Mouse (Mus musculus): ENCODE measurements around the gene Gm4131.

Gene Gm4131

DNA sequence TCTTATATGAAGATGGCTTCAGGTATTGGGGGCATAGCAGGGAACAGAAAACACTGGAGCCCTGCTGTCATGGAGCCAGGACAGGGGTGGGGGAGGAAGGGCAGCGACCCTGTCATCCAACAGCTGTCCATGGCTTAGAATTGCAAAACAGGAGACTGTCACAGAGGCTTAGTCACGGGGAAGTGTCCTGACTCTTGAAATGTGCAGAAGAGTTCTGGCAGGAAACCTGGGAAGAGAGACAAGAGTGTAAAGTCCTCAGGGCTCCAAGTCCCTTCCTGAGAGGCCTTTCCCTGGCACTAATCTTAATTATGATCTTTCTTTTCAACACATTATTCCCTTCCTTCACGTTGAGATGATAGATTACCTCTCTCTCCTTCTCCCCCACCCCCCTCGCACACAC, 16.6 kb downstream of the Gm4131 start:
- no peak for DNase-seq (ENCODE audit: low spot score in 2 of 2)

DNA sequence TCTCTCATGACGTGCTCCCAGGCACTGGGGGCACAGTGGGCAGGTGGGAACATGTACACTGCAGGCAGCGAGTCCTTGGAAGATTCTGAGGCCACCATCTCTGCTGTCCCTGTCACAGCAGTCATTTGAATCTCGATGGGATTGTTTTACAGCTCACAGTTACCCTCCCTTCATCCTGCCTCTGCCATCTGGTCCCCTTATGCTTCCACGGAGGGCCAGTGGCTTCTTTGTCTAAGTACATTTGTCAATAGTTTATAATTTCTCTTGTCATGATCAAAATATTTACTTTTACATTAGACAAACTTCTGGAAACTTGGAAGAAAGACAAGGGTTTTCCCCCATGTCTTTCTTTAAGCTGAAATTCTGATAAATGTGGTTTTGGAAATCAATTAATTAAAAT, 20.0 kb downstream of the Gm4131 start:
- no peak for DNase-seq (ENCODE audit: low spot score in 2 of 2)

DNA sequence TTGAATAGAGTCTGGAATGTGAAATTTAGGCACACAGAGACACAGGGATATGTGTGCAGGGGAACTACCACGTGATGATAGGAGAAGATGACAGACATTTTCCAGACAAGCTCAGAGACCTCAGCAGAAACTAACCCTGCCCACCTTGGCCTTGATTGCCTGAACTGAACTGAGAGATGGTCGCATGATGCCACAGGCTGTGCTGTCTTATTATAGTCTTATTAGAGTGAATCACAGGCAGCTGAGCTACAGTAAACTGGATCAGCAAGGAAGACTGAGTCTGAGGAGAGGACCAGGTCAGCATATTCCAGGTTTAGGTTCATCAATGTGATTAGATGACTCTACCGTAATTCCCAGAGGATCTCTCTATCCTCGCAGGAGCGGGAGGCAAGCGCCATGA, 20.4 kb downstream of the Gm4131 start:
- no peak for DNase-seq (ENCODE audit: low spot score in 2 of 2)

DNA sequence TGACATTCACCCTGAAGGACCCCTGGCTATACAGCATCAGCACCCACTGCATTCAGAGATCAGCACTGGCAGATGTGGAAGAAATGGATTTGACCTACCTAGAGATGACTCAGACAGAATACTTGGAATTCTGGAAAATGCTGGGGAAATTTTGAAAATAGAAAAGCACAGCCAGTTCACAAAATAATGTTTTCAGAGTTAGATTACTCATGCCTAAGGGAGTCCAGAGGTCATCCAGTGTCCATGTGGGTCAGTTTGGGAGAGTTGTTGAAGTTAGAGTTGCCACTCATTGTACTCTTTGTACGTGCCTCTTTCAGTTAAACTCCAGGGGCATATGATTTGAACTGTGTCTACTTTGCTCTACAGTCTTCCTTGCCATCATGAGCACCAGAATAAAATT, 25.0 kb downstream of the Gm4131 start:
- DNase-seq (ENCODE audit: low spot score in 2 of 2): no peak

DNA sequence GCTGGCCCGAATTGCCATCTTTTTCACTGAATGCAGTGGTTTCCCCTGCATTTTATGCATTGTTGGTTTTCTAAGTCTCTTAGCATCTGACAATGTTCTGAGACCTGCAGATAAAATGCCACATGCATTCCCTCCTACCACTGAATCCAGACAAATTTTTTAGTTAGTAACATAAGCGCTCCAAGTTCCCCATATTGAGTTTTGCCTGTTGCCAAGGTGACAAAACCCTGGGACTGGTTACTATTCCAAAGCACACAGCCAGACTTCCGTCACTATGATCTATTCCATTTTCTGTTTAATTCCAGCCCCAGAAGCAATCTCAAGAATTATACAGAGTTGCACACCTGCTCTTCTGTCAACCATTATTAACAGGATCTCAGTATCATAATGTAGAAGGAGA, 26.9 kb downstream of the Gm4131 start:
- peak in 1 of 2 experiments; percentile 20 for DNase-seq (ENCODE audit: low spot score in 2 of 2)

DNA sequence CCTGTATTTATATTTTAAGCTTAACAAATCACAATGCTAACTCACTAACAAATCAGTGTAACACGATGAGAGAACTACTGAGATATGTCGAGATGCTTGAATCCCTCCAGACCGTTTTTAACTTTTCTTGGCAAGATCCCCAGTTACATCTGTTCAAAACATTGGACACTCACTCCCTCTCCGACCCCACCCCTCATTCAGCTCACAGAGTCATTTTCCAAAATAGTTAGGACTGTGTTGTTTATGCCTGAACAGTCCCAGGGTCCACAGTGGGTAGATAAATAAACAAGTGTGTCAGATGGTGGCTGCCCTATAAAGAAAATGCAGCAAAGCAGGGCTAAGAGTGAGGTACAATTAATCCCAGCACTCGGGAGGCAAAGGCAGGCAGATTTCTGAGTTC, 29.7 kb downstream of the Gm4131 start:
- DNase-seq (ENCODE audit: low spot score in 2 of 2): no peak

DNA sequence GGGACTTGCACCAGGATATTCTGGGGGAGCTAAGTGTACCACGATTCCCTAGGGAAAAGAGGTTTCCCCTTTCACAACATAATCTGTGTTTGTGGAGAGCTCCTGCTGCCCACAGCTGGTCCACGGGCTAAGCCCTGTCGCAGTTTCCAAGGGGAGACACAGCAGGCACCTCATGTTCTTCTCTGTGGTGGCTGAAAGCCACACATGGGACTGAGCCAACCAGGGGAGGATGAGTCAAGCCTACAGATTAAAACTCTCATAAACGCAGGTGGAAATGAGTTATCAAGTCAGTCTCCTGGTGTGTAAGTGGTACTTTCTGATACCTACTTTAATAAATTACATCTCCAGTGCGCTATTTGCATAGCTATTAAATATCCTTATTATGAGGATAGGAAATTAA, 30.6 kb downstream of the Gm4131 start:
- no peak for DNase-seq (ENCODE audit: low spot score in 2 of 2)

DNA sequence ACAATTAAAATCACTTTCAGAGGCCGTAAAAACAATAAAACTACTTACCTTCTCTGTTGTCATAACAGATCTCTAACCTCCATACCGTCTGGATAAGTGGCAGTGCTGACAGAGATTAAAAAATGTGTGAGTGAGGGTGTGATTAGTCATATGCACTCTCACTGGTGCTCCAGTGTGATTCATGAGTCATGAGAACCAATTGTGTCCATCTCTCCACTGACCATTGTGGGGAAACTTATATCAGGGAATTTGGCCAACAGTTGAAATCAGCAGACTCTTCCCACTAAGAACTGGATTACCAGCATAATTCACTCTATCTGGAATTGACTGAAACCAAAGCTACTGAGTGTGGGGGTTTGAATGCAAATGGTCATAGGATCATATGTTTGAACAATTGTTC, 35.8 kb downstream of the Gm4131 start:
- DNase-seq (ENCODE audit: low spot score in 2 of 2): no peak

DNA sequence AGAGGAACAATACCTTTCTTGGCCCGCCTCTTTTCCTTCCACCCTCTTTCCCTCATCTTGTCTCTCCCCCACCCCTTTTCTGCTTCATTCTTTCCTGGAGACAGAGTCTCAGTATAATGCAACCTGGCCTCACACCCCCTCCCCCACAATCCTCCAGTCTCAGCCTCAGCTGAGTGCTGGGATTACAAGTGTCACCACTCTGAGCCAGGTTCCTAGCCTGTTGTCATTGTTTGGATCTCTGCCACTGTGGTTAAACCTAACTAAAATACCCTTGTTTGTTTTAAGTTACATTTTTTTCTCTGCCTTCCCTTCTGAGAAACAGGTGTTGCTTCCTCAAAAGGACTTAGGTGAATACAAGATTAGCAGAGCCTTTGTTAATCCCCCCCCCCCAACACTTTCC, 53.9 kb downstream of the Gm4131 start:
- no peak for DNase-seq (ENCODE audit: low spot score in 2 of 2)

DNA sequence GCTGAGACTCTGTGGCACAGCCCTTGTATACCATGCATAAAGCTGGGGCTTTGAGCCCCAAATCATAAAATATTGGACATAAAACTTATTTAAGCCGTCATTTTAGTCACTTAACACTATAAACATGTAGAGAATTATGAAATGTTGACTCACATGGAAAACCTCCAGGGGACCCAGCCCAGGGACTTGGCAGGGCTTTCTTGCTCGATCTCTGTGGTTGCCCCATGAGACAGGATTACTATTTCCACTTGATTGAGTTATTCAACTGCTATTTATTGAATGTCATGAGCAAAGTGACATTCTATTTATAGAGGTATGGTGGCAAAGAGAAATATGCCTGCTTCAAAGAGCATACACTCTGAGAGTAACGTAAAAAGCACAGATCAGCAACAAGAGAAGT, 57.4 kb downstream of the Gm4131 start:
- no peak for DNase-seq (ENCODE audit: low spot score in 2 of 2)

DNA sequence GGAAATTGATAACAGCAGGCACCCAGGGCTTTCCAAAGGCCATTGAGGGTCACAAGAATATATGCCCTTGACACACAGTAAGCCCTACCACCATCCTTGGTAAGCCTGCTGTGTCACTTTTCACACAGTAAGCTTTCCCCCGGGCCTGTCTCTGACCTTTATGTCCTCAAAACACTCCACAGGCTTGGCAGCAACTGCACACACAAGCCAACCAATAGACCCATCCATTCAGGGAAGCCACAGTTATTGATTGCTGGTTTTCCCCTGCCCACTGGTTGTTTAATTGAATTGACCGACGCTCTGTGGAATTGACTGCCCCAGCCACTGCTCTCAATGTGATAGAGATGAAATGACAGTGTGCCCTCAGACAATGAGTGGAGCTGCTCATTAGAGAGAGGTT, 60.5 kb downstream of the Gm4131 start:
- DNase-seq (ENCODE audit: low spot score in 2 of 2): no peak

DNA sequence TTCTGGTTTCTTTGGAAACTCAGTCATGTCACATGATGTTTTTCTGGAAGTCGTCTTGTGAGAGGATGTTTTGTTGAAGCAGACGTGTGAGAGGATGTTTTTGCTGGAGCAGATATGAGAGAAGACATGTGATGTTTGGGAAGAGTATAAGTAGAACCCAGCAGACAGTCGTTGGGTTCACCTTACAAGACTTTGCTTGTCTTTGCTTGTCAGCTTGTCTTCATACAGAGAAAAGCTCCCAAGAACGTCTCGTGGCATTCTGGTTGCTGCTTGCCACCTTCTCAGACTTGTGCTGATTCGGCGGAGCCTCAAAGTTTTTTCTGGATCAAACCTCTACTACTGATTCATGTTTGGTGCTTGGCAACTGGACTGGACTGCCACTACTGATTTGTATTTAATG, 69.3 kb downstream of the Gm4131 start:
- DNase-seq (ENCODE audit: low spot score in 2 of 2): no peak

DNA sequence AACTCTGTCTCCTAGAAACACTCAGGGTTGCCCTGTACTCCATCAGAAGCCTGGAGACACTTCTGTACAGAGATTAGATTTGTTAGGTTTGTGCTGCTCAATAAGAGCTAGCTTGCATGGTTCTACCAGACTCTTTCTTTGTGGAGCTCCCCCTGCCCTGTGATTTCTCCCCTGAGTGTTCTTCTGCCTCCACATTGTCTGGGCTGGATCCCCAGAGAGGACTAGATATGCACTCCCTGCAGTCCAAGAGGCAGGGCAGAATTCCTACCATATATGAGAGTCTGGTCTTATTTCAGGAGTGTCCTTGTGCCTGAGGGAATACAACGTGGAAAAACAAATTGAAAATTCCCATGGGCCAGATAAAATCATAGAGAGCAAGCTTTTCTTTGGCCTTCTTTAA, 70.2 kb downstream of the Gm4131 start:
- DNase-seq (ENCODE audit: low spot score in 2 of 2): no peak

DNA sequence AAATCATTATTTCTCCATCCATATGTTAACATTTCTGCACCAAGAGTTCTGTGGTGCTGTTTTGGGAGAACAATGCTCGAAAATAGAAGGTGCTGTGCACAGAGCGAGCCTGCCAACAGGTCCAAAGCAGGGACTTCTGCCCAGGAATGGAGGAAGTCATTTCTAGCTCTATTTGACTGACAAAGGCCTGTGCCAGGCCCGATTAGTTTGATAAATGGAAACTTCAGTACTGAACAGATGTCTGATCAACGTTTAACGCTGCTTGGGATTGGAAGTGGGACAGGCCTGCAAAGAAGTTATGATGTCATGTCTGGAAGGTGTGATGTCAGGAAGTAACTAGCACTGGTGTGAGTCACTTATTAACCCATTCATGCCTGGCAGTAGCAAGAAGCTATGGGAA, 73.3 kb downstream of the Gm4131 start:
- no peak for DNase-seq (ENCODE audit: low spot score in 2 of 2)

DNA sequence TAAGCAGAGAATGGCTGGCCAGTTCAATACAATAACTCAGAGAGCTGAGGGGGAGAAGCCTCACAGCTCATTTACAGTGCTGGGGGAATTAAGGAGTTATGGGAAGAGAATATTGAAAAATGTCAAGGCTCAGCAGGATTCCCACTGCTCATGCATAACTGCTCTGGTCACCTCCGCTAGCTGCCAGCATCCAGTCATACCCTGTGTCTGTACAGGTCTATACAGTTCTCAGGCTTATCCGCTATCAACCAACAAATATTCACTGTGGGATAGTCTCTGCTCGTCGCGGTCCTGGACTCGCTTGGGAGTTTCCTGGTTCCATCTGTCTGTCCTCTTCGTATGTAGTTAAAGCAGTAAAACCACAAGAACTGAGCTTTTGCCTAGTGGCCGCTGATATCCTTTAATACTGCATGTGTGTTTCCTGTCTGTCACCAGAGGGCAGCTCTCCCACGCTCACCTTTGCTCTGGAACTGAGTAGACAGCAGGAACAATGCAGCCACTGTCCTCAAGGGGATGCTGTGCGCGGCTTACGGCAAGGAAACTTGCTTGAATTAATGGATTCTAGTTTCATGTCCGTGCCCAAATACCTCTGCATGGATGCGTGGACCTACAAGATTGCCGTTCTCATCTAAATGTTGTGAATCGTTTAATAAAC, 74.4 kb downstream of the Gm4131 start:
- peak; percentile 45 to 57 for DNase-seq (ENCODE audit: low spot score in 2 of 2)

DNA sequence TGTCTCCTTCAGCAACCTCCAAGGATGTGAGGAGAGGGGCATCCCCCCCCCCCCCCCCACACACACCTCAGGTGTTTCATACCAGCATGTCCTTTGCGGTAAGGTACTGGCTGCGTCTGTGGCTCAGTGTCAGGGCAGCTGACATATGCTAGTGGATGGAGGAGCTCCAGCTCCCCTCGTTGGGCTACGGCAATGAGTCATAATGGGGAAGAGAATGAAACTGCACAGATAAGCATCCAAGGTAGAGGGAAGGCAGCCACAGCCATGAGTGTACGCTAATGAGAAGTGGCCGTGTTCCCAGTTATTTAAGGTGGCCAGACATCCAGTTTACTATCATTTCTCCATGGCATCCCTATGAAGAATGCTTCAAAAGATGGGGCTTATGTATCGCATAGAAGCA, 78.5 kb downstream of the Gm4131 start:
- no peak for DNase-seq (ENCODE audit: low spot score in 2 of 2)

DNA sequence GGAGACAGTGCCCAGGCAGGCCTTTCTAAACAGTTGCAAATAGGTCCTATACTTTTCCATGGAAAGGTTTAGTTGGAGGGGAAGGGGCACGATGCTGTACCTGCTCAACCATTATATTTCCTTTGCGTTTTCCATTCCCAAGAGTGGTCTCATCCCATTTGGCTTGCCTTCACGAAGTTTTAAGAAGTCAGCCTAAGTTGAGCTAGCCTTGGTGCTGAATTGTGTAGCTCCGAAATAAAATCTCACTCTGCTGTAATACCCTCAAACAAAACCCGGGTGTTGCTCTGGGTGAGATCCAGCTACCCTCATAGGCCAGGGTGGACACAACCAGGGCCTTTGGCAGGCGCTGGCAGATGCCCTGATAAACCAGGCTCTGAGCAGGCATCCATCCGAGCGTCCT, 85.3 kb downstream of the Gm4131 start:
- DNase-seq (ENCODE audit: low spot score in 2 of 2): no peak

DNA sequence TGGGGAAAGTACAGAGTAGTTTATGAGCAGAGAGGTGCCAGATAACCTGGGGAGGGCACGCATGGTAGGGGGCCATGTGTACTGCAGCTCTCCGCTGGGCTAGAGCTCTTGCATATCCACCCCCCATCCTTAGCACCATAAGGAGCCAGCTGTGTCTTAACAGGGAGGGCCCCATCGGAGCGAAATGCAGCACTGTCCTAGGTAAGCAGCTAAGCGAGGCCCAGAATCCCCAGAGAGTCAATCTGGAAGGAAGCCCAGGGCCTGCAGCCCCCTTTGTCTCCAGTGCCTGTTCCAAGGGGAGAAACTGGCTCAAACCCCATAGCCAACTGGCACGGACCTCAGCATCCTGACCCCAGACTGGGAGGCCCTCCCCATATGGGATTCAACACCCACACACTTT, 87.3 kb downstream of the Gm4131 start:
- no peak for DNase-seq (ENCODE audit: low spot score in 2 of 2)

DNA sequence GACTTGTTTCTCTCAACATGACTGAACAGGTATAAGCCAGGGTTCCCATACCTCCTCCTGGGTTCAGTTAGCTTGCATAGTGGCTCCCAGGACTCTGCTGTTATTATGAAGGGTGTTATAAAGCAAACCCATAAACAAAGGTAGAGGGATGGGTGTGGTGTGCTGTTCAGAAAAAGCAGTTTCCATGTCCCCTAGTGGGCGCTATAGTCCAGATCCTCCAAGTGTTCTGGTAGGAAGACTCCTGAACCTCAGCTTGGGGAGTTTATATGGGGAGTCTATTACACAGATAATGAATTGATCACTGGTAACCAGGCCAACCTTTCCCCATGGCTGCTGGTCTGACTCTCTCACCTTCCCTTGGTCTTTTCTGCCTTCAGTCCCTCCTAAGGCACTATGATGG, 92.2 kb downstream of the Gm4131 start:
- no peak for DNase-seq (ENCODE audit: low spot score in 2 of 2)

DNA sequence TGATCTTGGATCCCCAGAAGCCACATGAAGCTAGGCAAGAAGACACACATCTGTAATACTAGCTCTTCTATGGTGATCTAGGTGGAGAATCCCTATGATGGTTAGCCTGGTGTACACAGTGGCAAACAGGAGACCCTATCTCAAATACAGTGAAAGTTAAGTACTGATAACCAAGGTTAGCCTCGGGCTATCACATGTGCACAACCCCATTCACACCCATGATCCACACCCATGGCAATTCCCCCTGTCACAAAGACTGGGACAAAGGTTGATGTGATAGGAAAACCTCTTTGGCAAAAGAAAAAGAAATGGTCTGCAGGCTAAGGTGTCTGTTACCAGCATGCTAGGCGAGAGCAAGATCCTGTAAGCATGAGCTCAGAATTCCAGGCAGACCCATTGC, 94.7 kb downstream of the Gm4131 start:
- DNase-seq (ENCODE audit: low spot score in 2 of 2): no peak

DNA sequence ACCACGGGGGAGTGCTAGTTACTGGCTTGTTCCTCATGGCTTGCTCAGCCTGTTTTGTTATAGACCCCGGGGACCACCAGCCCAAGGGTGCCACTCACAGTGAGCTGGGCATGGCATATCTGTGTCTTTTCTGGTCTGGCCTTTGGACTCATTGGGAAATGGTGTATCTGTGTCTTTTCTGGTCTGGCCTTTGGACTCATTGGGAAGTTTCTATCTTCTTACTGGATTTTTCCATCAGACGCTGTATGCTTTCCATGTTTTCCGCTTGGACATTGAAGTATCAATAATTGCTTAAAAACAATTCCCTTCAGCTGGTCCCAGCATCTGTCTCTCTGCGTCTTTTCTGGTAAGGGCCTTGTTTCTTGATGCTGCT, 98.0 kb downstream of the Gm4131 start:
- DNase-seq (ENCODE audit: low spot score in 2 of 2): no peak

DNA sequence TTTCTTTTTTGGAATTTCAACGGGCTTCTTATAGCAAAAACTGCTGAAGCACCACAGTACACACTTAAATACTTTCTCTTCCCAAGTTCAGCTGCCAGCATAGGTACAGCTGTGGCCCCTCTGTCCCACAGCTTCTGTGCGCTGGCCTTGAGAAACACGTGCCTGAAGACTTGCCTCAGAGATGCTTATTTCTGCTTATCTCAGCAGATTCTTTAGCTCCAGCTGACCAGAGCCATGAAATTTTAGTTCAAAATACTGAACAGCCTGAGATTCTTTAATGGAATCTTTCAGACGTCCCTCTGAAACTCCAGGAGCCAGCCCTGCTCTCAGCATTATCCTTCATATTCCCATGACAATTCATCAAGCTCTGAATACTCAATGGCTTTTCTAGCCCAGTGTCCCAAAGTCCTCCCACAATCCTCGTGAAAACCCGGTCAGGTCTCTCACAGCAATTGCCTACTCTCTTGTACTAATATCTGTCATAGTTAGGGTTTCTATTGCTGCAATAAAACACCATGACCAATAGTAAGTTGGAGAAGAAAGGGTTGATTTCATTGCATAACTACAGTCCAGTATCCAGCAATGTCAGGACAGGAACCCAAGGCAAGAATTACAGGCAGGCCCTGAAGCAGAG, 98.5 kb downstream of the Gm4131 start:
- DNase-seq (ENCODE audit: low spot score in 2 of 2): no peak

DNA sequence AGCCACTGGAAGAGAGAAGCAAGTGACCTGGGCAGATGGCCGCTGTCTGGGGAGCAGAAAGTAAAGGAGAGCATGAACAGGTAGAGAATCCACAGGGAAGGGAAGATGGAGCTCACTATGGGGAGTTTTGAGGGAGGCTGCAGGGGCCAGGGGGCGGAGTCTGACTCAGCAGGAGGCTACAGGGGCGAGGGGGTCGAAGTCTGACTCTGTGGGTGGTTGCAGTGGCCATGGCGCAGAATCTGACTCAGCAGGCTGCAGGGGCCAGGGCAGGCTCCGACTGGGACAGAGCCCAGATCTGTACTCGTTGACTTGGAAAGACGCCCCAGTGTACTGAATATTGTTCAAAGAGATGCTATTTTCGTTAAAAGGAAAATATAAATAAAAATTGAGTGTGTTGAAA, 101.8 kb downstream of the Gm4131 start:
- no peak for DNase-seq (ENCODE audit: low spot score in 2 of 2)

DNA sequence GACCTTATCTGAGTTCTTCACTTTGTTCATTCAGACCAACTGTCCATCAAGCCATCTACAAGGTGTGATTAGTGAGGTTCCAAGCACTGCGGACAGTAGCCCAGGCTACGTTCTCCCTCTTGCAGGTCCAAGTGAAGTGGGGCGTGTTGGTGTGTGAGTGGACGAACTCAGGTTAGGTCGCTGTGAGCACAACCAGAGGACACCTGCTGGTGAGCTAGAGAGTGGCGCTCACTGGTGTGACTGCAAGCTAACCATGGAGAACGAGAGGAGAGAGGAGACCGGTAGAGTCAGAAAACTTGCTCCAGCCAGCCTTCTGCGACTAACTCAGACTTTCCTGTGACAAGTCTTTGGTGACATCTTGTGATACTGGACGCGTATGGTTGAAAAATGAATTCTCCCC, 107.2 kb downstream of the Gm4131 start:
- DNase-seq (ENCODE audit: low spot score in 2 of 2): no peak
